Mouse (Mus musculus) pancreas, adult 10 weeks (tissue): ENCODE results near the gene Nat8f5. TPM values are rescaled to one million over a fixed set of nuclear protein-coding genes. Genes with fewer than 3 reads are reported as not detected.

Experiments used
- polyA plus RNA-seq: library from polyadenylated mRNA; stranded (reverse); fragments of 350-450 nt; fragmentation: Illumina TruSeq; extraction: RNeasy Lipid Tissue Mini Kit (QIAGEN cat#74804); gene quantifications from one replicate; pipeline ENCODE4 v1.2.3, GENCODE M21; 2015; ENCODE audit warnings: low read depth, low replicate concordance; ENCODE audit not compliant: insufficient read depth

Gene Nat8f5
- polyA plus RNA-seq = not detected

DNA sequence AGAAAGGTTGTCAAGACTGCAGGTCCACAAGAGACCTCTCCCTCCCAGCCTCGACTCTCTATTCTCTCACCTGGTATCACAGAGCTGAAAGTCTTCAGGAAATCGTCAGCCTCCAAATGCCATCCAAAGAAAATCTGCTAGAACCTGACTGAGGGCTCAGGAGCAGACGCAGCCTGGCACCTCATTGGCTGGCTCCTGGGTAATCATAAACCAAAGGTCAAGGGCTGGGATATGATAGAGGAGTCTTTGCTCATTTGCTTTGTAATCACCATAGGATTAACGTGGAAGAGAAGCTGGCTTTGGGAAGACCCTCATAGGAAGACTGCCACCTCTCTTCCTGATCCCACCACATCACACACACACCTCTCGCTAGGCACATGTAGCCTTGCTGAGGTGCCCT lies at the start of gene Nat8f5, which contains the start of gene Nat8f6:
TSS of gene Nat8f5 (minus strand) at position 136 of the 400 bp plus-strand sequence.
TSS of gene Nat8f6 (minus strand) at position 118 of the 400 bp plus-strand sequence.

DNA sequence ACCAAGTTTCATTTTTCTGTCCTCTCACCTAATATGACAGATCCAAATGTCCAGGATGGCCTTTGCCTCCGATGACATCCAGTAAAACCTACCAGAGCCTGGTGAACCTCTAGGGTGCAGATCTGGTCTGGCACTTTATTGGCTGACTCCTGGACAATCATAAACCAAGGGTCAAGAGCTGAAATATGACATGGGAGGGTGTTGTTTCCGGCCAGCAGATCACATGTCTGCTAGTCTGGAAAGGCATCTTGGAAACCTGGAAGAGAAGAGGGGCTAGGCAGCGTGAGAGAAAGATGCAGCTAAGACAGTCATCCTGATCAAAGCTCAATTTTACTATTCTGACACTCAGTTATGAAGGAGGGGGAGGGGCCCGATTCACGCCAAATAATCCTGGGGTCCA lies 48.2 kb upstream of the Nat8f5 start, which contains the start of gene Nat8f2:
TSS of gene Nat8f2 (minus strand) at position 153 of the 400 bp plus-strand sequence.

DNA sequence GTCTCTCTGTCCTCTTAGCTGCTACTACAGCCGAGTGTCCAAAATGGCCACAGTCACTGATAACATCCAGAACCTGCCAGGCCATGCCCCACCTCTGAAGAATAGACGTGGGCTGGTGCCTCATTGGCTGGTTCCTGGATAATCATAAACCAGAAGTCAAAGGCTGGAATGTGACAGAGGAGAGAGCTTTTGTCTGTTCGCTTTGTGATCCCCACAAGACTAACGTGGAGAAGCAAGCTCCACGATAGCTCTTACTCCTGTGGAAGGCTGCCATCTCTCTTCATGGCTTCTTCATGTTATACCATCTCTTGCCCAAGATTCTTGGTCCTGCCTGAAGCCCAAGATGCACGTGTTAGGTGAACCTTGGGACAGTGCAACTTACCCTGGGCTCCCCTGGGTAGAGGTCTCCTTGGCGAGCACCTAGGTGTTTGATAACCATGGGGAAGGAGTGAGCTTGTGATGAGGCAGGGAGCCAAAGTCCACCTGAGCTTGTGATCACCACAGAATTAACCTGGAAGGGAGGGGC lies 11.1 kb upstream of the Nat8f5 start, which contains the start of gene Nat8:
TSS of gene Nat8 (minus strand) at position 287 of the 526 bp plus-strand sequence.

Other genes with a start within 250 kb of the Nat8f5 start
- 0.61 TPM for gene Alms1, start 233.4 kb downstream of the Nat8f5 start, polyA plus RNA-seq
- not detected for gene Nat8f7, start 107.8 kb downstream of the Nat8f5 start, polyA plus RNA-seq
- gene Nat8f3, start 55.2 kb downstream of the Nat8f5 start, polyA plus RNA-seq = 0.57 TPM
- gene Nat8f6, start within 50 bp of the Nat8f5 start, polyA plus RNA-seq = 1.5 TPM
- 18.7 TPM for gene Nat8, start 11.1 kb upstream of the Nat8f5 start, polyA plus RNA-seq
- 0.31 TPM for gene Nat8f2, start 48.2 kb upstream of the Nat8f5 start, polyA plus RNA-seq
- gene Nat8f4, start 83.9 kb upstream of the Nat8f5 start, polyA plus RNA-seq = 3.1 TPM
- 10.5 TPM for gene Tprkb, start 90.9 kb upstream of the Nat8f5 start, polyA plus RNA-seq
- 28.5 TPM for gene Nat8f1, start 94.7 kb upstream of the Nat8f5 start, polyA plus RNA-seq
- gene Dusp11, start 140.7 kb upstream of the Nat8f5 start, polyA plus RNA-seq = 21.0 TPM
- not detected for gene Figla, start 195.2 kb upstream of the Nat8f5 start, polyA plus RNA-seq
- gene Add2, start 207.7 kb upstream of the Nat8f5 start, polyA plus RNA-seq = 0.13 TPM